Mouse (Mus musculus): ENCODE data around the gene Dgkq. TPM values are rescaled to one million over a fixed set of nuclear protein-coding genes. Genes with fewer than 3 reads are reported as not detected.

The Dgkq gene
- polyA plus RNA-seq, 1 experiment from 2014 or later = 28.7 TPM

GRCm38 (mm10) chr5:108707758-108708157 is 38.3 kb upstream of the Dgkq start:
- Histone ChIP-seq H3K27me3 (ENCODE audit: control insufficient read depth, insufficient read depth, low read length) (no peaks in the 10 kb centered on the region), H3K4me2 (ENCODE audit: low read depth, low read length) (no peak overlapping the region), H3K4me1 (ENCODE audit: control insufficient read depth, insufficient read depth, low read length) (no peaks in the 10 kb centered on the region), H3K9ac (replicated peaks; ENCODE audit: low read depth, low read length) (no peak overlapping the region), H3K9me3 (ENCODE audit: control insufficient read depth, low read length) (no peaks in the 10 kb centered on the region), H3K36me3 (ENCODE audit: control insufficient read depth, insufficient read depth, low read length) (no peaks in the 10 kb centered on the region), H3K4me3 (ENCODE audit: low read depth, low read length) (no peak overlapping the region), H3K27ac (ENCODE audit: low read depth, low read length) (no peak overlapping the region)
- no peak for ATAC-seq (ENCODE audit: low read depth)
- 91% methylated on average over 2 of the region's 2 CpGs for WGBS

GRCm38 (mm10) chr5:108703754-108704626 is 34.5 kb upstream of the Dgkq start:
- ATAC-seq (ENCODE audit: low read depth) = no peak
- Histone ChIP-seq H3K36me3 (ENCODE audit: control insufficient read depth, insufficient read depth, low read length) (no peaks in the 10 kb centered on the region), H3K9me3 (ENCODE audit: control insufficient read depth, low read length) (no peaks in the 10 kb centered on the region), H3K4me2 (ENCODE audit: low read depth, low read length) (no peak overlapping the region), H3K27me3 (ENCODE audit: control insufficient read depth, insufficient read depth, low read length) (no peaks in the 10 kb centered on the region), H3K27ac (ENCODE audit: low read depth, low read length) (no peak overlapping the region), H3K4me1 (ENCODE audit: control insufficient read depth, insufficient read depth, low read length) (no peaks in the 10 kb centered on the region), H3K4me3 (ENCODE audit: low read depth, low read length) (no peak overlapping the region), H3K9ac (replicated peaks; ENCODE audit: low read depth, low read length) (no peak overlapping the region)
- 85% methylated on average over 12 of the region's 12 CpGs for WGBS

GRCm38 (mm10) chr5:108701341-108702021 is 32.0 kb upstream of the Dgkq start:
- Histone ChIP-seq H3K9me3 (ENCODE audit: control insufficient read depth, low read length) (no peaks in the 10 kb centered on the region), H3K9ac (replicated peaks; ENCODE audit: low read depth, low read length) (no peak overlapping the region), H3K4me2 (ENCODE audit: low read depth, low read length) (no peak overlapping the region), H3K4me3 (ENCODE audit: low read depth, low read length) (no peak overlapping the region), H3K27me3 (ENCODE audit: control insufficient read depth, insufficient read depth, low read length) (no peaks in the 10 kb centered on the region), H3K4me1 (ENCODE audit: control insufficient read depth, insufficient read depth, low read length) (no peaks in the 10 kb centered on the region), H3K36me3 (ENCODE audit: control insufficient read depth, insufficient read depth, low read length) (no peaks in the 10 kb centered on the region), H3K27ac (ENCODE audit: low read depth, low read length) (no peak overlapping the region)
- no peak for ATAC-seq (ENCODE audit: low read depth)
- WGBS = 61% methylated on average over 10 of the region's 10 CpGs

GRCm38 (mm10) chr5:108700346-108700745 is 30.9 kb upstream of the Dgkq start:
- Histone ChIP-seq H3K27me3 (ENCODE audit: control insufficient read depth, insufficient read depth, low read length) (no peaks in the 10 kb centered on the region), H3K4me3 (ENCODE audit: low read depth, low read length) (no peak overlapping the region), H3K27ac (ENCODE audit: low read depth, low read length) (no peak overlapping the region), H3K4me2 (ENCODE audit: low read depth, low read length) (no peak overlapping the region), H3K4me1 (ENCODE audit: control insufficient read depth, insufficient read depth, low read length) (no peaks in the 10 kb centered on the region), H3K36me3 (ENCODE audit: control insufficient read depth, insufficient read depth, low read length) (no peaks in the 10 kb centered on the region), H3K9ac (replicated peaks; ENCODE audit: low read depth, low read length) (no peak overlapping the region), H3K9me3 (ENCODE audit: control insufficient read depth, low read length) (no peaks in the 10 kb centered on the region)
- no peak for ATAC-seq (ENCODE audit: low read depth)
- WGBS = 63% methylated on average over 3 of the region's 3 CpGs

GRCm38 (mm10) chr5:108697341-108697753 is 27.9 kb upstream of the Dgkq start:
- H3K4me1 ChIP-seq (ENCODE audit: control insufficient read depth, insufficient read depth, low read length) = 0 out of 2 replicates have a peak, but pooled peaks cover 4% of the 10 kb centered on the region
- H3K36me3 ChIP-seq (ENCODE audit: control insufficient read depth, insufficient read depth, low read length) = no peaks in the 10 kb centered on the region
- no peak overlapping the region for H3K4me2 ChIP-seq (ENCODE audit: low read depth, low read length)
- H3K9me3 ChIP-seq (ENCODE audit: control insufficient read depth, low read length) = no peaks in the 10 kb centered on the region
- WGBS = 3% methylated on average over 4 of the region's 4 CpGs
- H3K9ac ChIP-seq (replicated peaks; ENCODE audit: low read depth, low read length) = no peak overlapping the region
- peak; percentile 19; the same call in 1 of the 2 replicates for ATAC-seq (ENCODE audit: low read depth)
- peaks cover 6% of the 10 kb centered on the region; the same call in 1 of the 2 replicates for H3K27me3 ChIP-seq (ENCODE audit: control insufficient read depth, insufficient read depth, low read length)
- peak overlapping the region; percentile 22; the same call in 1 of the 2 replicates for H3K27ac ChIP-seq (ENCODE audit: low read depth, low read length)
- no peak overlapping the region for H3K4me3 ChIP-seq (ENCODE audit: low read depth, low read length)

GRCm38 (mm10) chr5:108696542-108696941 is 27.1 kb upstream of the Dgkq start:
- Histone ChIP-seq H3K4me3 (ENCODE audit: low read depth, low read length) (no peak overlapping the region), H3K4me2 (ENCODE audit: low read depth, low read length) (no peak overlapping the region), H3K27ac (ENCODE audit: low read depth, low read length) (no peak overlapping the region; the same call in 1 of the 2 replicates), H3K4me1 (ENCODE audit: control insufficient read depth, insufficient read depth, low read length) (0 out of 2 replicates have a peak, but pooled peaks cover 4% of the 10 kb centered on the region), H3K9ac (replicated peaks; ENCODE audit: low read depth, low read length) (no peak overlapping the region), H3K9me3 (ENCODE audit: control insufficient read depth, low read length) (no peaks in the 10 kb centered on the region), H3K27me3 (ENCODE audit: control insufficient read depth, insufficient read depth, low read length) (peaks cover 6% of the 10 kb centered on the region; the same call in 1 of the 2 replicates), H3K36me3 (ENCODE audit: control insufficient read depth, insufficient read depth, low read length) (no peaks in the 10 kb centered on the region)
- 71% methylated on average over 3 of the region's 3 CpGs for WGBS
- ATAC-seq (ENCODE audit: low read depth) = no peak

- H3K4me1 ChIP-seq (ENCODE audit: control insufficient read depth, insufficient read depth, low read length) = 0 out of 2 replicates have a peak, but pooled peaks cover 4% of the 10 kb centered on the region
- no peak for ATAC-seq (ENCODE audit: low read depth)
- H3K36me3 ChIP-seq (ENCODE audit: control insufficient read depth, insufficient read depth, low read length) = no peaks in the 10 kb centered on the region
- H3K4me2 ChIP-seq (ENCODE audit: low read depth, low read length) = no peak overlapping the region
- H3K9ac ChIP-seq (replicated peaks; ENCODE audit: low read depth, low read length) = no peak overlapping the region
- peaks cover 6% of the 10 kb centered on the region; the same call in 1 of the 2 replicates for H3K27me3 ChIP-seq (ENCODE audit: control insufficient read depth, insufficient read depth, low read length)
- H3K27ac ChIP-seq (ENCODE audit: low read depth, low read length) = no peak overlapping the region
- no peak overlapping the region for H3K4me3 ChIP-seq (ENCODE audit: low read depth, low read length)
- 94% methylated on average over 11 of the region's 12 CpGs for WGBS
- no peaks in the 10 kb centered on the region for H3K9me3 ChIP-seq (ENCODE audit: control insufficient read depth, low read length)
Measured at GRCm38 (mm10) chr5:108695861-108696260, 26.4 kb upstream of the Dgkq start.

GRCm38 (mm10) chr5:108694352-108695261 is 25.1 kb upstream of the Dgkq start:
- H3K27me3 ChIP-seq (ENCODE audit: control insufficient read depth, insufficient read depth, low read length) = peaks cover 6% of the 10 kb centered on the region; the same call in 1 of the 2 replicates
- peak overlapping the region; percentile 42 for H3K9ac ChIP-seq (replicated peaks; ENCODE audit: low read depth, low read length)
- peak overlapping the region; percentile 99 for H3K4me2 ChIP-seq (ENCODE audit: low read depth, low read length)
- 0 out of 2 replicates have a peak, but pooled peaks cover 4% of the 10 kb centered on the region for H3K4me1 ChIP-seq (ENCODE audit: control insufficient read depth, insufficient read depth, low read length)
- ATAC-seq (ENCODE audit: low read depth) = peak; percentile 45
- under 1% methylated on average over 69 of the region's 99 CpGs for WGBS
- H3K27ac ChIP-seq (ENCODE audit: low read depth, low read length) = no peak overlapping the region
- no peaks in the 10 kb centered on the region for H3K36me3 ChIP-seq (ENCODE audit: control insufficient read depth, insufficient read depth, low read length)
- H3K9me3 ChIP-seq (ENCODE audit: control insufficient read depth, low read length) = no peaks in the 10 kb centered on the region
- H3K4me3 ChIP-seq (ENCODE audit: low read depth, low read length) = peak overlapping the region; percentile 68

Measured in neural tube, embryonic 14.5 days (tissue).